Mouse (Mus musculus) CH12.LX (cell line): Measurements from ENCODE around the gene Zfp827. TPM values are rescaled to one million over a fixed set of nuclear protein-coding genes. Genes with fewer than 3 reads are reported as not detected.

Source experiments
- DNase-seq: peaks from one replicate; pipeline ENCODE4 v3.0.0-alpha.2; 2013; ENCODE audit errors: extremely low read depth
- H3K27ac ChIP-seq: 2 replicates; pipeline ENCODE4 v1.5.1; 2012; ENCODE audit warnings: low read depth, mild to moderate bottlenecking, control low read depth, moderate library complexity; ENCODE audit not compliant: insufficient read depth
- H3K27me3 ChIP-seq: replicated peaks from 2 replicates; pipeline ENCODE3; 2012; ENCODE audit warnings: inconsistent platforms
- H3K36me3 ChIP-seq, 2 experiments: replicated peaks in 1 of 2; 2 replicates each; pipeline versions ENCODE3 to v1.6.1; 2012; ENCODE audit warnings: inconsistent platforms in 1 of 2, low read length in 1 of 2, mild to moderate bottlenecking in 1 of 2, mixed read lengths in 1 of 2, moderate library complexity in 1 of 2; ENCODE audit not compliant: control insufficient read depth in 1 of 2, insufficient read depth in 1 of 2
- H3K4me1 ChIP-seq, 2 experiments: 2 replicates each; pipeline ENCODE4 v1.6.1; 2012; ENCODE audit warnings: inconsistent platforms in 1 of 2, moderate library complexity in 1 of 2; ENCODE audit not compliant: insufficient read depth in 2 of 2, control insufficient read depth in 1 of 2
- H3K4me2 ChIP-seq: 2 replicates; pipeline ENCODE4 v1.6.1; 2012; ENCODE audit warnings: low read depth, mild to moderate bottlenecking, control low read depth; ENCODE audit not compliant: poor library complexity, insufficient read depth, severe bottlenecking
- H3K4me3 ChIP-seq, 3 experiments: fragments of 150-350 bp in 1 of 3; sonication (generic) in 1 of 3; replicated peaks in 1 of 3; 2 replicates each; pipeline versions ENCODE3 to v1.5.1; 2011 to 2012; ENCODE audit warnings: low read depth in 2 of 3, low read length in 2 of 3, mild to moderate bottlenecking in 2 of 3, moderate library complexity in 2 of 3, control low read depth in 1 of 3, improper control_type of control experiment in 1 of 3, inconsistent platforms in 1 of 3, mixed read lengths in 1 of 3; ENCODE audit not compliant: poor library complexity in 1 of 3
- H3K79me2 ChIP-seq: replicated peaks from 2 replicates; pipeline ENCODE4 v1.6.1; 2012; ENCODE audit warnings: mild to moderate bottlenecking, moderate library complexity; ENCODE audit not compliant: control insufficient read depth, poor library complexity, insufficient read depth, severe bottlenecking; ENCODE audit errors: extremely low read depth
- H3K9ac ChIP-seq: 2 replicates; pipeline ENCODE4 v1.6.1; 2012; ENCODE audit warnings: low read depth, mild to moderate bottlenecking, control low read depth, moderate library complexity; ENCODE audit not compliant: insufficient read depth
- H3K9me3 ChIP-seq: replicated peaks from 2 replicates; pipeline ENCODE3; 2012; ENCODE audit warnings: low read length, inconsistent platforms, mixed read lengths
- BHLHE40 ChIP-seq: IDR thresholded peaks from 2 replicates; pipeline ENCODE4 v1.6.1; 2011; ENCODE audit warnings: mild to moderate bottlenecking, low read depth, low read length, improper control_type of control experiment
- CHD2 ChIP-seq: IDR thresholded peaks from 2 replicates; pipeline ENCODE4 v1.6.1; 2011; ENCODE audit warnings: low read length, improper control_type of control experiment
- CTCF ChIP-seq, 2 experiments: IDR thresholded peaks in 1 of 2; conservative IDR thresholded peaks in 1 of 2; 2 replicates each; pipeline ENCODE4 v1.5.1; 2011 to 2012; ENCODE audit warnings: low read depth in 2 of 2, low read length in 2 of 2, improper control_type of control experiment in 1 of 2, inconsistent platforms in 1 of 2, mild to moderate bottlenecking in 1 of 2, moderate library complexity in 1 of 2
- ELF1 ChIP-seq: IDR thresholded peaks from 2 replicates; pipeline ENCODE4 v1.6.1; 2014; ENCODE audit warnings: low read depth, mild to moderate bottlenecking, inconsistent platforms, low read length, improper control_type of control experiment
- ETS1 ChIP-seq: conservative IDR thresholded peaks from 2 replicates; pipeline ENCODE4 v1.6.1; 2012; ENCODE audit warnings: low read depth, mild to moderate bottlenecking, inconsistent platforms, low read length, improper control_type of control experiment, moderate library complexity
- GABPA ChIP-seq: IDR thresholded peaks from 2 replicates; pipeline ENCODE4 v1.6.1; 2012; ENCODE audit warnings: low read depth, low read length, improper control_type of control experiment, inconsistent platforms; ENCODE audit not compliant: insufficient replicate concordance
- JUN ChIP-seq: IDR thresholded peaks from 2 replicates; pipeline ENCODE4 v1.6.1; 2011; ENCODE audit warnings: low read depth, mild to moderate bottlenecking, low read length, improper control_type of control experiment, moderate library complexity; ENCODE audit not compliant: insufficient read depth
- JUND ChIP-seq: conservative IDR thresholded peaks from 2 replicates; pipeline ENCODE4 v1.6.1; 2011; ENCODE audit warnings: low read depth, low read length, improper control_type of control experiment
- MAX ChIP-seq: IDR thresholded peaks from 2 replicates; pipeline ENCODE4 v1.6.1; 2011; ENCODE audit warnings: low read length, improper control_type of control experiment
- MAZ ChIP-seq: IDR thresholded peaks from 2 replicates; pipeline ENCODE4 v1.6.1; 2012; ENCODE audit warnings: low read depth, mild to moderate bottlenecking, inconsistent platforms, low read length, improper control_type of control experiment, moderate library complexity
- MEF2A ChIP-seq: IDR thresholded peaks from 2 replicates; pipeline ENCODE4 v1.6.1; 2014; ENCODE audit warnings: low read depth, mild to moderate bottlenecking, inconsistent platforms, low read length, improper control_type of control experiment, borderline replicate concordance
- MYC ChIP-seq: IDR thresholded peaks from 2 replicates; pipeline ENCODE4 v1.6.1; 2011; ENCODE audit warnings: low read depth, mild to moderate bottlenecking, improper control_type of control experiment, low read length
- PAX5 ChIP-seq: IDR thresholded peaks from 2 replicates; pipeline ENCODE4 v1.6.1; 2012; ENCODE audit warnings: low read length, inconsistent platforms, mixed read lengths
- POLR2AphosphoS2 ChIP-seq: IDR thresholded peaks from 2 replicates; pipeline ENCODE4 v1.6.1; 2011; ENCODE audit warnings: low read depth, low read length, improper control_type of control experiment
- RCOR1 ChIP-seq: conservative IDR thresholded peaks from 2 replicates; pipeline ENCODE4 v1.6.1; 2012; ENCODE audit warnings: low read depth, mild to moderate bottlenecking, inconsistent platforms, low read length, improper control_type of control experiment
- SIN3A ChIP-seq: IDR thresholded peaks from 2 replicates; pipeline ENCODE4 v1.6.1; 2012; ENCODE audit warnings: low read length, improper control_type of control experiment, inconsistent platforms
- SMC3 ChIP-seq: IDR thresholded peaks from 2 replicates; pipeline ENCODE4 v1.6.1; 2011; ENCODE audit warnings: low read depth, low read length, improper control_type of control experiment
- TBP ChIP-seq: conservative IDR thresholded peaks from 2 replicates; pipeline ENCODE4 v1.6.1; 2011; ENCODE audit warnings: low read depth, low read length, improper control_type of control experiment
- TCF12 ChIP-seq: IDR thresholded peaks from 2 replicates; pipeline ENCODE4 v1.6.1; 2014; ENCODE audit warnings: low read depth, mild to moderate bottlenecking, inconsistent platforms, low read length, improper control_type of control experiment
- dilution Hi-C: fragments of 300-500 bp; cut with MboI; formaldehyde crosslinking; loops from 2 replicates; pipeline ENCODE4 v1.14.3; 2020; ENCODE audit warnings: low sequenced_read_pairs; ENCODE audit not compliant: extremely low pct_unique_long_range_greater_than_20kb, extremely low pct_ligation_motif_present
- in situ Hi-C: fragments of 300-500 bp; cut with MboI; formaldehyde crosslinking; loops from 3 replicates; pipeline ENCODE4 v1.14.3; 2019; ENCODE audit warnings: low sequenced_read_pairs, low pct_ligation_motif_present, low pct_unique_long_range_greater_than_20kb, mixed read lengths
- polyA plus RNA-seq: library from polyadenylated mRNA; unstranded; fragments of >175 nt; gene quantifications from 2 replicates; pipeline ENCODE4 v1.2.1, GENCODE M21; 2012; ENCODE audit warnings: low read depth; ENCODE audit not compliant: insufficient read length
- total RNA-seq, 2 experiments: library from RNA; depleted of rRNA; stranded (reverse); fragments of 300-350 nt in 1 of 2; fragments of >200 nt in 1 of 2; gene quantifications; 2 replicates each; pipeline ENCODE4 v1.2.3; 2012 to 2014

Gene Zfp827
- total and polyA plus RNA-seq, 3 experiments = 4.3 to 11.1 (median 7.8) TPM

- no peaks in the 10 kb centered on the region for H3K79me2 ChIP-seq
- in situ Hi-C loops = no loop called here
- H3K27me3 ChIP-seq = no peaks in the 10 kb centered on the region
- no peak for DNase-seq
- TF ChIP-seq POLR2AphosphoS2 = no peak
- TF ChIP-seq MEF2A = no peak
- no peak for TF ChIP-seq CHD2
- no peak for TF ChIP-seq PAX5
- TF ChIP-seq JUN = no peak
- no peak for TF ChIP-seq JUND
- TF ChIP-seq RCOR1 = no peak
- no peak for TF ChIP-seq SIN3A
- no peak for TF ChIP-seq MYC
- no peak for TF ChIP-seq CTCF (conservative IDR thresholded peaks at IDR 0.05 in 1 of 2, IDR thresholded peaks at IDR 0.05 in 1 of 2; ENCODE audit: low read depth in 2 of 2, low read length in 2 of 2)
- TF ChIP-seq ELF1 = no peak
- no peak for TF ChIP-seq TBP
- no peak for TF ChIP-seq GABPA
- no peak for TF ChIP-seq ETS1
- TF ChIP-seq SMC3 = no peak
- H3K9me3 ChIP-seq = no peaks in the 10 kb centered on the region
- H3K27ac ChIP-seq = no peak overlapping the region
- H3K9ac ChIP-seq = no peak overlapping the region
- H3K4me2 ChIP-seq = no peak overlapping the region
- no peak overlapping the region for H3K4me3 ChIP-seq
- dilution Hi-C loops = no loop called here
- peaks cover 0 to 9% of the 10 kb centered on the region in 2 experiments for H3K36me3 ChIP-seq
- H3K4me1 ChIP-seq = peaks cover 0 to 6% of the 10 kb centered on the region in 2 experiments; a peak in 1 of 4 replicates
These were observed 170.4 kb downstream of the Zfp827 start for GRCm38 (mm10) chr8:79198675-79199074.

DNA sequence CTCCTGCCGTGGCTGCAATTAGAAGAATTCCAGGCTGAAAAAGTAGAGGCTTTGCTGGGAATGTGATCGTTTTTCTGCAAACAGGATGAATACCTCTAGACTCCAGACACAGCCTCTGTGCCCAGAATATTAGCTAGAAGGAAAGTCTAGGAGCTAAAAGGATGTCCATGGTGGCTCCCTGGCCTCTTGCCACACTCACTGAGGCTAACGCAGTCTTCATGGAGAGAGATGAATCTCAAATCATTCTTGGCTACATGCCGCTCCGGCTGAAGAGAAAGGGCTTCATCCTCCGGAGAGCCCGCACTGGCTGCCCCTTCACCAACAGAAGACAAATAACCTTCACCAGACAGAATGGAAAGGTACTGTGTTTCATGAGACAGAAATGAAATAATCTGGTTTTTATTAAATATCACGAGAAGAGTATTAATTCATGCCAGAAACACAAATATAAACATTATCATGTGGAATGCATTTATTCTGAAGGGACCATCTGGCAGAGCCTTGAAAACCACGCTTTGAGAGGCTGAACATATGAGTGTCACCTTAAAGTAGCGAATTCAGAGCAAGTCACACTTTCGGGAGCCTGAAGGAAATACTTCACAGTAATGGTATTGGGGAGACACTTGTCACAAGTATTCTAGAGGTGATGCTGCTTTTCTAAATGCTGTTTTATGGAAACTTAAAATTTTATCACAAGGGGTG, 173.4 kb downstream of the Zfp827 start:
- in situ Hi-C loops (no loop called here), dilution Hi-C loops (no loop called here)
- Histone ChIP-seq H3K27ac (no peak overlapping the region), H3K36me3 (peaks cover 0 to 2% of the 10 kb centered on the region in 2 experiments), H3K9me3 (no peaks in the 10 kb centered on the region), H3K79me2 (no peaks in the 10 kb centered on the region), H3K4me3 (no peak overlapping the region), H3K4me2 (no peak overlapping the region), H3K27me3 (no peaks in the 10 kb centered on the region), H3K4me1 (no peaks in the 10 kb centered on the region)
- DNase-seq = no peak
- TF ChIP-seq SMC3 (no peak), TCF12 (no peak), BHLHE40 (no peak), MAZ (no peak), MAX (no peak)
- TF ChIP-seq, all 38 proteins: peak for 0
- H3K9ac ChIP-seq = no peak overlapping the region
